Mouse (Mus musculus): ENCODE results near the gene Kif1b.

DNA sequence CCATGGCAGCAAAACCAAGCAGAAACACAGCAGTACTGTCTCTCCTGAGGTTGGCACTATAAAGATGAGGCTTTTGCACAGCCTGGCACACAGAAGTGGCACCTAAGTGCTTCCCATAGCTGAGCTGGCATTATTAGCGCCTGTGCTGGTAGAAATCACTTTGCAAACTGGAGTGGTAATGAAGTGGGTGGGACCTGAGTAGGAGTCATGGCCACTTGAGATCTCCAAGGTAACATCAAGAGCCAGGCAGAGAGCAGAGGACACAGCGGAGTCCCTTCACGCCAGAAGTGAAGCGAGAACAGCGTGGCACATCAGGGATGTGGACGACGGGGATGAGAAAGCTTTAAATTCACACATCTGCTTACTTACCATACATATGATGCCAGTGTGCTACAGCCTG, 19.8 kb upstream of the Kif1b start:
- TF ChIP-seq POLR2A (IDR thresholded peaks at IDR 0.05; ENCODE audit: insufficient read depth, low read depth, low read length), result no peak
- TF ChIP-seq CTCF (IDR thresholded peaks at IDR 0.05), result no peak
